Mouse (Mus musculus) layer of hippocampus, adult 9-11 months (tissue): ENCODE data around the gene Ldhc.
"Not testable (repeated sequence)": the region's sequence is repeated elsewhere in the genome, so short reads cannot be mapped to it uniquely, and the experiment has no call there.

ENCODE experiments used
- DNase-seq: peaks from one replicate; pipeline ENCODE4 v3.0.0; 2022

The Ldhc gene

DNA sequence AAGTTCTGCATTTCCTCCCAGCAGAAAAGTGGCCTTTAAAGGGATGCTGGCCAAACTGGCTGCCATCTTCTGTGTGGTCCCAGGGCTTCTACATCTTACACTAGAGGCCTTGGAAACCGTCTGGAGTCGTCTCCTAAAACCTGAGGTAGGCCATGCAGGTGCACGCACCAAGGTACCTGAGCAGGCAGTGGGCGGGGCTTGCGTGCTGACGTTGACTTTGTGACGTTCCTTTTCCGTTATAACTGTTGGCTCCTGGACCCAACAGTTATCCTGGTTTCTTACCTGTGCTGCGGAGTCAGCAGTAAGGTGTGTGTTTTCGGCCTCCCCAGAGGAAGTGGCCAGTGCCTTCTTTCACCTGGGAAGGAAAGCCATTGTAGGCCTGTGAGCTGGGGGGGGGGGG, at the start of gene Ldhc:
TSS of gene Ldhc (plus strand) at position 208 of the 400 bp plus-strand sequence.
- no peak for DNase-seq

DNA sequence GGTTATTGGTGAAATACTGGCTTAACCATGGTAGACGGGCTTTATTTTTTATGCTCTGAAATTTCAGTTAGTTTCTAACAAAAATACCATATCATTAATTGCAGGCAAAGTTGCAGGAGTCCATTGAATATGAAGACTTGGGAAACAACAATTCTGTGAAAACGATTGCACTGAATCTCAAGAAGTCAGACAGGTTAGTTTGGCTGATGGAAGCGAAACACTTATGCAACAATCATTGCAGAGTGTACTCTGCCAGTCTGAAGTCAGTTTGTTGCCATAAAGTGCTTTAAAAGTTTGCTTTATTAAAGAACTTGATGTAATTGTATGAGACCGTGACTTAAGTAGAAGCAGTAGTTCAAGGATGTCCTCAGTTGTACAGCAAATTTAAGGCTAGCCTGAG, 47.0 kb upstream of the Ldhc start:
- no peak for DNase-seq

- not testable (repeated sequence) for DNase-seq
Measured at GRCm38 (mm10) chr7:46820876-46821632, 39.9 kb upstream of the Ldhc start.

- no peak for DNase-seq
Measured at GRCm38 (mm10) chr7:46827046-46827802, 33.8 kb upstream of the Ldhc start.

DNA sequence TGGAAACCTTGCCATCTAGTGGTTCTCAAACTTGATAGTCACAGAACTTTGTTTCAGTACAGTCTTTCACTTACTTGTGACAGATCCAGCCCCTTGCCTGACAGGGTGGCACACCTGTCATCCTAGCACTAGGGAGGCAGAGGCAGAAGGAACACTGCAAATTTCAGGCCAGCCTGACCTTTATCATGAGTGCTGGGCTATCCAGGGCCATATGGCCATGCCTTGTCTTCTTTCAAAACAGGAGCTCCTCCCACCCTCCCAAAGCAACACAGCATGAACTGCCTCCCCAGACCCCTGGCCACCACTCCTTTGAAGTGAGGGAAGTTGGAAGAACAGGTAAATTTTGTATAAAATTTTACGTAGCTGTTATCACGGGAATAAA, 33.2 kb upstream of the Ldhc start:
- no peak for DNase-seq

DNA sequence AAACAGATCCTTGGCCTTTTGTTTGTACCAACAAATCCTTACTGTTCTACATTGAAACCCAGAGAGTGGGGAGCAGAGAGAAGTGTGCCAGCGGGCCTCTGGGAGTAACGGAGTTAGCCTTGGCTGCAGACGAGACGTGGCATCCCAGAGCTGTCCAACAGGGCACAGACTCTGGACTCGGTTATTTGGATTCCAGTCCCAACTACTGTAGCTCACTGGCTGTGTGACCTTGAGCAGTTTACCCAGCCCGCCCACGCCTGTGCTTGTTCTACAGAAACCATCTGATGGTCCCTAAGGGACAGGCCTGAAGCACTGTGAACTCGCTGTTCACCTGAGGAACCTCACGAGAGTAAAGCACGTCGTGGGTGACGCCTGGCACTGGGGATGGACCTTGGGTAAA, 31.1 kb upstream of the Ldhc start:
- no peak for DNase-seq

DNA sequence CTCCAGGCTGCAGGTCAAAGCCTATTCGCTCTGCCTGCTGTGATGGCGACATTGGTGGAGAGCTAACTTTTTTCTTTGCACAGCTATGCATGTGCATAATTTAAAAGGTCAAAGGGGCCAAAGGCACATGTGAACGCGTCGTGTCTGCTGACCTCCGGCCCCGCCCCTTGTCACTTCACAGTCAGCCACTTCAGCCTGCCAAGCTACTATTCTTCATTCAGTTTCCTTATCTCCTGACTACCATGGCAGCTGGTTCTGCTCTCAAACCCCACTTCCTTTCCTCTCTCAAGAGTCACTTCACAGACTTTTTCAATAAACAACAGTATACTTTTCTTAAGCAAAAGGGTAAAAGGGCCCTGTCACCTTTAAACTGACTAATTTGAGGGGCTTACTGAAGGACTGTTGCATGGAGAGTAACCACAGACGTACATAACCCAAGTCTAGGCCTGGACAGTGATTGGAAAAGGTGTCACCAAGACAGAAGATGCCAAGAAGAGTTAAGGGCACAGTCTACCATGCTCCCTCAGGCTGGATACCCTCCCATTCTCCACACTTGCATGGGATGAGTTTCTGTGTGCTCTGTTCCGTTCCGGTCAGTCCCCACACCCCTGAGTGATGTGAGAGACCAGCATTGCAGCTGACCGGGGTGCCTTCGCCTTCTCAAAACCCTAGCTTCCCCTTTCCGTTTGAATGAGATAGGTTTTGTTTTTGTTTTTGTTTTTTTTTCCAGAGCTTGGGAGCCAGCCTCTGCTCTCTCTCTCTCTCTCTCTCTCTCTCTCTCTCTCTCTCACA, 30.0 kb upstream of the Ldhc start:
- DNase-seq = no peak

DNA sequence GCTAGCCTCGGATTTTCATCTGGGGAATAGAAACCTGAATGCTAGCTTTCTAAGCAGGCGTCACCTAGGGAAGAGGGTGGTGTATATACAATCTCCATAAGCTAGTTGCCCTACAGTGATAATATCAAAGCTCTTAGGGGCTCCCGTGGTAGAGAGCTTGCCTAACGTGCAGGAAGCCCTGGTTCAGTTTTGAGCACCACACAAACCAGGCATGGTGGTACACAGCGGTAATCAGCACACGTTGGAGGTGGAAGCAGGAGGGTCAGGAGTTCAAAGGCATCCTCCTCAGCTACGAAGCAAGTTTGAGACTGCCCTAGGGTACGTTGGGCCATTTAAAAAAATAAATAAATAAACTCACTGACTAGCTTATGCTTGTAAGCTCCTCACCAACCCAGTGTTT, 29.3 kb upstream of the Ldhc start:
- no peak for DNase-seq

DNA sequence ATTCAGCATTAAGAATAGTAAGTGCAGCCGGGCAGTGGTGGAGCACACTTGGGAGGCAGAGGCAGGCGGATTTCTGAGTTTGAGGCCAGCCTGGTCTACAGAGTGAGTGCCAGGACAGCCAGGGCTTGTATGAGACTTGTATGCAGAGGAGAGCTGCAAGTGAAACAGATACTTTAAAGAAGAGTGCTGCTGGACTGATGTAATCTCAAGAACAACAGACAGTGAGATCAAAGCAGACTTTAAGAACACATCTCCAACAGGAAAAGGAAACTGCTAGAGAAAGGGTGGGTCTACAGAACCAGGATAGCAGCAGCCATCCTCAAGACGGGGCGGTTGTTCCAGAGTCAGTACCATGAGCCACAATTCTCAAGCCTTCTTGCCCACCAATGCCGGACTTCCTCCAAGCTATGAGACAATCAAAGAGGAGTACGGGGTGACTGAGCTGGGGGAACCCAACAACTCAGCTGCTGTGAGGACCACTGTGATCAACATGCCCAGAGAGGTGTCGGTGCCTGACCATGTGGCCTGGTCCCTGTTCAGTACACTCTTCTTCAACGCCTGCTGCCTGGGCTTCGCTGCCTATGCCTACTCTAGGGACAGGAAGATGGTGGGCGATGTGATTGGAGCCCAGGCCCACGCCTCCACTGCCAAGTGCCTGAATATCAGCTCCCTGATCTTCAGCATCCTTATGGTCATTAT, 28.7 kb upstream of the Ldhc start:
- not testable (repeated sequence) for DNase-seq

DNA sequence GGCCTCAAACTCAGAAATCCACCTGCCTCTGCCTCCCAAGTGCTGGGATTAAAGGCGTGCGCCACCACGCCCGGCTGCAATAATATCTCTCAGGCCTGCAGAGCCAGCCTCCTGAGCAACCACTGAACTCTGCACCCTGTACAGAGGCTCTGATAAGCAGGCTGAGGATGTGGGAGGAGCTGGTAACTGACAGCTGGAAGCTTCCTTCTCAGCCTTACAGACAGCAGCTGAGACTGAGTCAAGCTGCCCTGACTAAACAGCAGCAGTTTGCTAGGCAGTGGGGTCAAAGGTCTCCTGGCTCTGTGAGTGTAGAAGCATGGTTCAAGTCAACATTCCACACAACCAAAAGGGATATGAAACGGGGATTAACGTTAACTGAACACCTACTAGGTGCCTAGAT, 27.7 kb upstream of the Ldhc start:
- no peak for DNase-seq

DNA sequence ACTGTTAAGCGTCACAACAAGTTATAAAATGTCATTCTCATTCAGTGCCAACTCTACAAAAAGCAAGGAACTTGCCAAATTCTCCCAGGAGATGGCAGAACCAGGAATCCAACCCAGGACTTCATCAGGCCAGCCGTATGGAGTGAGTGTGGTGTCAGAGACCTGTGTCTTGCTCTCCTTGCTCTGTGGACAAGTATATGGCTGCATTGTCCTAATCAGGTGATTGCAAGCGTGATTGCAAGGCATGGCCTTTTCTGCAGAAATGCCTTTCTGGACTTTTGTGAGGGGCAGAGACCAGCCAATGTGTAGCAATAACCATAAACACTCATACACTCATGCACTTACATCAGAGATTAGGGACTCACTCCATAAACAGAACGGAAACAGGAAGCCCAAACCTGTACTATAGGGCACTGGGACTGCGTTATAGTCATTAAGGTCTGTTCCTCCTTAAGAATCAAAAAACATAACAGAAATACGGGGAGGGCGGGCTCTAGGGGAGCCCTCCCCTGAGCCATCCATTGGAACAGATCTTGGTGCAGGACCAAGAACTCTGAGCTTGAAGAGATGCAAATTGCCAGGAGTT, 27.2 kb upstream of the Ldhc start:
- DNase-seq = no peak

- no peak for DNase-seq
Measured at GRCm38 (mm10) chr7:46834994-46835610, 25.9 kb upstream of the Ldhc start.

- no peak for DNase-seq
Measured at GRCm38 (mm10) chr7:46836357-46836756, 24.6 kb upstream of the Ldhc start.

DNA sequence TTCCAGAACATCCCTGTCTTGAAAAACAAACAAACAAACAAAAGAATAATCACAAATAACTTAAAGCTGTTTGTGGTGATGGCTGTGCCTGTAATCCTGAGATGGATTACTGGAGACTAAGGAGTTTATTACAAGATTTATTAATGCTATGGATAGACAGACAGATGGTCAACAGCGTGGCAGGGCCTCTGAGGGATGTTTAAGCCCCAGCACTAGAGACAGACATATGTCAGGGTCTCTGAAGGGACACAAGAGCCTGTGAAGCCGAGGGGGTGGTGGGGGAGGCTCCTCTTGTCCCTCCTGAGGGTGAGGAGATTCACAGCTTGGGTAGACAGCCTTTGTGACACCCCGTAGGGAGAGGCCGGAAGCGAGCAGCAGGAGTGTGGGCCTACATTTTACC, 23.9 kb upstream of the Ldhc start:
- DNase-seq = no peak

DNA sequence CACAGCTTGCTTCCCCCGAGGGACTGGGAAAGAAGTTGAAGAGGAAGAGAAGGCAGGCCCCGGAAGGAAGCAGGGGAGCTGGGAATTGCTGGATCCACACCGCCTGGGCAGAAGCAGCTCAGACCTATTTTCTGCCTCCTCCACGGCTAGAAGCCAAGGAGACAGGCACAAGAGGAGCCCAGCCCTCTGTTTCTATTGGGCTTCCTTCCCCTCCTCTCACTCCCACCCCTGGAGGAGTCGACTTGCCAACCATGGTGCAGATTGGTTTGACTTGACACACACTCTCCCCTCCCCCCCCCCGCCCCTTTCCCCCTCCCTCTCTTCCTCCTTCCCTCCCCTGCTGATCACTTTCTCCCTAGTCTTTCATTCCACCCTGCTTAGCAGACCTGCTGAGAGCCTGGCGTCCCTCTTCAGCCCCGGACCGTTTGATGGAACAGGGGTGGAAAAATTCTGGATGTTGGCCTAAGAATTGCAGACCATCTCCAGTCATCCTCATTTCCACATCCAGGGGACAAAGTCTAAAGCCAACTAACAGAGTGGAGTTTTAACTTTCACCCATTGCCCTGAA, 22.8 kb upstream of the Ldhc start:
- DNase-seq = peak; percentile 44

DNA sequence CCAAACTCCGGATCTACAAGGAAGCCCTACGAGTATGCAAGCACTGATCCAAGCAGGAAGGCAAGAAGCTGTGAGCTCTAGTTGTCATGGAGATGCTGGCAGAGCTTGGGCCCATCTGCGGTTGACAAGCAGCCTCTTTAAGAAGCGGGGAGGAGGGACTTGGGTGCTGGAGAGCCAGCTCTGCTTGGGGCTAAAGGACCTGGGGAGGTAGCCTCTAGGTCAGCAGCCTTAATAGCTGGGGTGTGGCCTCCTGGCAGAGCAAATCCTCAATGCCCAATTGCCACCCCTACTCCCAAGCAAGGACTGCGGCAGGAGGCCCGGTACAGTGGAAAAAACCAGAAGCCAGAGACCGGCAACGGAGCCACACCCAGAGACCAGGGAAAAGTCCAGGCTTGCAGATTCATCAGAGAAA, 22.1 kb upstream of the Ldhc start:
- DNase-seq = peak; percentile 91

DNA sequence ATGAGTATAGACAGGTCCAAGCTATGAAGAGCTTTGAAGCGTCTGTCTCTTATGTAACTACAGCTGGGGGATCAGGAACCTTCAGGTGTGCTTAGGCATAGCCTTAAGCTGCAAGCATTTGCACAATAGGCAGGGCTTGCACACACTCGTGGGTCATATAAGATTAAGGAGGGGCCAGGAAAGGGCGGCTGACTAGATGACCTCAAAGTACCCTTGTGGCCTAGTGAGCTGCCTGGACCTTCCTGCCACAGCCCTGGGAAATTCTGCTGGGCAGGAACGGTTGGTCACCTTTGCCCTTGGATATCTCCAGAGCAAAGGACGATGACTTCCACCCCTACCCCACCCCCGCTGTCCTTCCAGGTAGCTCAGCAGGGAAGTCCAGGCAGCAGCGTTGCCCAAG, 21.6 kb upstream of the Ldhc start:
- DNase-seq = no peak

DNA sequence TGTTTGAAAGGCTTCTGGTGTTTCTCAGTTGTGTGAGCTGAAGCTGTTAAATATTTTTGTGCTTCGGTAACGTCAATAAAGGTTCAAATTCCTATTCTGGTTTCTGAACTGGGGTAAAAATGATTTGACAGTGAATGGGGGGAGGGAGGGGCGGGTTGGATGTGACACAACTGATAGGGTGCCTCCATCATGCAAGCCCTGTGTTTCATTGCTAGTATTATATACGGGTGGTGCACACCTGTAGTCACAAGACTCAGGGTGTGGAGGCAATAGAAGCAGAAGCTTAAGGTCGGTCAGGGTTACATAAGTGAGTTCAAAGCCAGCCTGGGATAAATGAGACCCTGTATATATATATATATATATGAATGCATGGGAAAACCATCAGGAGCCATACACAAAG, 21.1 kb upstream of the Ldhc start:
- no peak for DNase-seq

GRCm38 (mm10) chr7:46840326-46840725, 20.7 kb upstream of the Ldhc start:
- no peak for DNase-seq

GRCm38 (mm10) chr7:46840787-46841525, 20.0 kb upstream of the Ldhc start, which contains the start of gene Ldha:
Ldha (plus strand) TSS chr7:46841475.
- no peak for DNase-seq

DNA sequence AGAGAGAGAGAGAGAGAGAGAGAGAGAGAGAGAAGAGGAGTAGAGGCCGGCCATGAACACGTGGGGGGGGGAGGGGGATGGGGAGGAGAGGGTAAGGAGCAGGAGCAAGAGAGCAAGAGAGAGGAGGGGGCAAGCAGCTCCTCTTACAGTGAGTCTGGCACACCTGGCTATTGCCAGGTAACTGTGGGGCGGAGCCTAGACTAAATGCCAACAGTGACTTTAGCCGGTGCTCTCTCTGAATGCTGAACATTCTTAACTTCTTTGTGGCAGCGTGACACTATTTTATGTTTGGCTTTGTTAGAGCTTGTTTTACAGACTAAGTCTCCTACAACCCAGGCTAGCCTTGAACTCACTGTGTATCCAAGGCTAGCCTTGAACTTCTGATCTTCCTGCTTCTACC, 18.7 kb upstream of the Ldhc start:
- no peak for DNase-seq
